Mouse (Mus musculus) neural tube, embryonic 14.5 days (tissue): ENCODE measurements at regions not wholly inside any gene's neighbourhood (a gene's known extent, or its start where the extent isn't known, plus 50 kb on each side); places are given as distances from the start of the nearest gene placed in this dataset.

Experiments
- ATAC-seq: fragments of 200-750 bp; cut with Nextera tagmentation; 2 replicates; pipeline ENCODE4 v1.8.0; 2017; ENCODE audit warnings: low read depth, mild to moderate bottlenecking, moderate TSS enrichment, moderate library complexity
- H3K27ac ChIP-seq: fragments of 300-500 bp; sonication (generic); 2 replicates; pipeline ENCODE4 v1.5.1; 2014; ENCODE audit warnings: low read depth, mild to moderate bottlenecking, control low read depth, low read length, moderate library complexity, mixed read lengths
- H3K27me3 ChIP-seq: fragments of 300-500 bp; sonication (generic); 2 replicates; pipeline ENCODE4 v1.6.1; 2014; ENCODE audit warnings: low read length; ENCODE audit not compliant: control insufficient read depth, insufficient read depth
- H3K36me3 ChIP-seq: fragments of 300-500 bp; sonication (generic); 2 replicates; pipeline ENCODE4 v1.6.1; 2014; ENCODE audit warnings: low read length, mixed read lengths; ENCODE audit not compliant: control insufficient read depth, insufficient read depth
- H3K4me1 ChIP-seq: fragments of 300-500 bp; sonication (generic); 2 replicates; pipeline ENCODE4 v1.6.1; 2014; ENCODE audit warnings: low read length; ENCODE audit not compliant: control insufficient read depth, insufficient read depth
- H3K4me2 ChIP-seq: fragments of 300-500 bp; sonication (generic); 2 replicates; pipeline ENCODE4 v1.6.1; 2014; ENCODE audit warnings: mild to moderate bottlenecking, low read depth, low read length, control low read depth
- H3K4me3 ChIP-seq: fragments of 300-500 bp; sonication (generic); 2 replicates; pipeline ENCODE4 v1.5.1; 2014; ENCODE audit warnings: low read depth, low read length, control low read depth, mixed read lengths
- H3K9ac ChIP-seq: fragments of 300-500 bp; sonication (generic); replicated peaks from 2 replicates; pipeline ENCODE4 v1.6.1; 2014; ENCODE audit warnings: low read depth, mild to moderate bottlenecking, control low read depth, low read length, mixed read lengths
- H3K9me3 ChIP-seq: fragments of 300-500 bp; sonication (generic); 2 replicates; pipeline ENCODE4 v1.6.1; 2016; ENCODE audit warnings: low read length; ENCODE audit not compliant: control insufficient read depth
- WGBS: fragments of 180-500 bp; shearing (Covaris S2); extraction: QIAGEN DNeasy Blood & Tissue Kit; methylation state at CpG from one replicate; pipeline ENCODE4 v1.1.7; 2014; 5-methylcytosine and 5-hydroxymethylcytosine counted together

DNA sequence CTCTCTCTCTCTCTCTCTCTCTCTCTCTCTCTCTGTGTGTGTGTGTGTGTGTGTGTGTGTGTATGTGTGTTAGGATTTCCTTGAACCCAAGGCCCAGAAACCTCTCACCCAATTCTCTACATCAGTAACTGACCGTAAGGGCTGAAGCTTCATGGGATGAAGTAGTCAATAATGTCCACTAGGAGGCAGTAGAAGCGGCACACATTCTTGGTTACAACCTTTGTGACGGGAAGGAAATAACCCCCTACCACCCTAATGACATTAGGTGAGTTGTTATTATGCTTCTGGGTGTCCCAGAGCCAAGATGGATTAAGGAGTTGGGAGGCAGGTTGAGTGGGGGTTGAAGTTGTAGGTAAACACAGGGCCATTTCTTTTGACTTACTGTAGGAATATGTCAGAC lies 55.5 kb upstream of the Itprid1 start:
- Histone ChIP-seq H3K4me1 (no peaks in the 10 kb centered on the region), H3K9ac (no peak overlapping the region), H3K36me3 (no peaks in the 10 kb centered on the region), H3K27ac (no peak overlapping the region), H3K4me3 (no peak overlapping the region), H3K4me2 (no peak overlapping the region), H3K27me3 (no peaks in the 10 kb centered on the region), H3K9me3 (no peaks in the 10 kb centered on the region)
- WGBS: 43% methylated on average over 3 of the region's 3 CpGs
- no peak for ATAC-seq

- H3K4me1 ChIP-seq: no peaks in the 10 kb centered on the region
- H3K4me3 ChIP-seq: no peak overlapping the region
- 92% methylated on average over 5 of the region's 5 CpGs for WGBS
- no peak overlapping the region for H3K4me2 ChIP-seq
- no peaks in the 10 kb centered on the region for H3K36me3 ChIP-seq
- no peak for ATAC-seq
- no peak overlapping the region for H3K9ac ChIP-seq
- no peaks in the 10 kb centered on the region for H3K27me3 ChIP-seq
- H3K27ac ChIP-seq: no peak overlapping the region
- no peaks in the 10 kb centered on the region for H3K9me3 ChIP-seq
These were observed 61.2 kb upstream of the Itprid1 start for GRCm38 (mm10) chr6:55775527-55775926.

DNA sequence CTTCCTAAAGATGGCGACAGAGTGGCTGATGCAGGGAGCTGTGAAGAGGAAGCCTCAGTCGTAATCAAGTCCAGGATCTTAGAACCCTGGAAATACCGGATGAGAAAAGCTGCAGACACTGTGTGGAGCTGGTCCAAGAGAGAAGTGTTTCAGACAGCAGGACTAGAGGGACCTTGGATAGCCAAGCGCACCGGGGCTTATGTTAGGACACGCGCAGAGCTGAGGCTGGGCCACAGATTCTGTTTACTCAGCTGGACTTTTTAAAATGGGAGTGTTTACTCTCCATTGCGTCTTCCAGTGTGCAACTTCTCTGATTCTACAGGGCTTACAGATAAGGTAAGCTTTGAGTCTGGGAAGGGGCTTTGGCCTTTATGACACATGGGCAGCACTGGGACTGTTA lies 66.4 kb upstream of the Itprid1 start:
- Histone ChIP-seq H3K27ac (no peak overlapping the region), H3K9me3 (no peaks in the 10 kb centered on the region), H3K4me3 (no peak overlapping the region)

GRCm38 (mm10) chr6:55755491-55755890 lies 74.4 kb upstream of the Neurod6 start:
- no peaks in the 10 kb centered on the region for H3K36me3 ChIP-seq
- ATAC-seq: no peak
- WGBS: 86% methylated on average over 6 of the region's 6 CpGs

More for the DNA sequence above, 66.4 kb upstream of the Itprid1 start:
- ATAC-seq: no peak
- Histone ChIP-seq H3K36me3 (no peaks in the 10 kb centered on the region), H3K27me3 (no peaks in the 10 kb centered on the region), H3K9ac (no peak overlapping the region), H3K4me1 (no peaks in the 10 kb centered on the region), H3K4me2 (no peak overlapping the region)
- WGBS: 79% methylated on average over 8 of the region's 8 CpGs

DNA sequence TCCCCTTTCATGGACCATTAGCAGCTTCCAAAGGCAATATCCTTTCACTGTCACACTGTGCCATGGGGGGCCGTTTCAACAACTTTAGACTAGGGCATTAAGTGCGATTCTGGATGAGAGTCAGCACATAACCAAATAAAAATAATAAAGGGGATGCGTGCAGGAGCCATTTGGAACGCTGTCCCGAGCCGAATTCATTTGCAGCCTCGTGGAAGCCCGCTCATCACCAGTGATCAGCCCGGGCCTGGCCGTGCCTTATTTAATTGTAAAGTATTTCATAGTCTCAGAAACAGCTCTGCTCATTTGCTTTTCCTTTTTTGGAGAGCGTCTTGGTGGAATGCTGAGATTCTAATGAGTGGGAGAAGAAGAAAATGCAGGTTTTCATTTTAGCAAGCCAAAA lies 69.8 kb upstream of the Neurod6 start:
- H3K36me3 ChIP-seq: no peaks in the 10 kb centered on the region
- ATAC-seq: no peak
- no peak overlapping the region for H3K9ac ChIP-seq
- H3K27me3 ChIP-seq: no peaks in the 10 kb centered on the region
- H3K9me3 ChIP-seq: no peaks in the 10 kb centered on the region
- no peak overlapping the region for H3K4me2 ChIP-seq
- no peak overlapping the region for H3K4me3 ChIP-seq
- 60% methylated on average over 11 of the region's 11 CpGs for WGBS
- no peaks in the 10 kb centered on the region for H3K4me1 ChIP-seq
- H3K27ac ChIP-seq: no peak overlapping the region

More at GRCm38 (mm10) chr6:55755491-55755890, 74.4 kb upstream of the Neurod6 start:
- Histone ChIP-seq H3K27ac (no peak overlapping the region), H3K27me3 (no peaks in the 10 kb centered on the region), H3K9me3 (no peaks in the 10 kb centered on the region), H3K4me2 (no peak overlapping the region), H3K4me1 (no peaks in the 10 kb centered on the region), H3K9ac (no peak overlapping the region), H3K4me3 (no peak overlapping the region)

DNA sequence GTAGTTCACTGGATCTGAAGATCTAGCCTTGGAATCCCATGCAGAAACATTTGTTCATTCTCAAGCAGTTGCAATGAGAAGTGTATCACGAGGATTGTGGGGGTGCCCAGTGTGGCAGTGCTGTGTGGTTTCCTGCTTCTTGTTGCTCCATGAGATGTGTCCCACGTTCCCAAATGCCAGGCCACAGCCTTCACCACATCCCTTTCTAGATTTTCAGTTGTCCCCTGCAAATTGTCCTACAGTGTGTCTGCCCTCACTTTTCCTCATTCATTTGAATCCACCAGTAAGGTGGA lies 64.7 kb upstream of the Neurod6 start:
- Histone ChIP-seq H3K9ac (no peak overlapping the region), H3K36me3 (no peaks in the 10 kb centered on the region), H3K27me3 (no peaks in the 10 kb centered on the region), H3K4me2 (no peak overlapping the region), H3K4me1 (no peaks in the 10 kb centered on the region), H3K9me3 (no peaks in the 10 kb centered on the region), H3K27ac (no peak overlapping the region), H3K4me3 (no peak overlapping the region)
- ATAC-seq: no peak
- 55% methylated on average over 2 of the region's 2 CpGs for WGBS

DNA sequence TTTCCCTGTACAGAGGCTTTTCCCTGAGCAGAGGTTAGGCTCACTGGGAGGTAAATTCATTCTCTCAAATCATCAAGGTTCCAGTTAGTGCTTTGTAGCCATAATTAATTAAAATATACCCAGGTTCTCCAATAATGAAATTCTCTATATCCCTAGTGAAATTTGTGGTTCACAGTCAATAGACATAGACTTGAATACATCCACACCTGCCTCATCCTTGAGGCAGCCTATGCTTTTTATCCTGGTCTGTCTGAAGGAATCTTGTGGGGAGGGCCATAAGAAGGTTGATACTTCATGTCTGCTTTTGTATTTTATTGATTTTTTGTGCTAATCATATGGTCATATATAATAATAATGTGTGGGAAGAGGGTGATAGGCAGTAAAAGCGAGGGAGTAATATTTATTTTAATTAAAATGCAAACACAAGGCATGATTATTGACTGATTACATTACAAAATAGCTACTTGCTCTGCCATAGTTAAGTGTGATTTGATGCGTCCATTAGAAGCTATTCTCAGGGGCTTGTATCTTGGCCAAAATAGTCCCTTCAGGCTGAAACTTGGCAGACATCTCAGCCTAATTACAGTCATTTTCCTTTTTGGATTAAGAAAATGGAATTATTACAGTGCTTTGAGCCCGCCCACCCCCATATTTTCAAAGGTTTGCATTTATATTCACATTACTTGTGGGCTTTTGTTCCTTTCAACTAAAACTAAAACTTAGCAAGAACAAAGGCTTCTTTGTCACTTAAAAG lies 64.2 kb upstream of the Neurod6 start:
- WGBS: 54% methylated on average over 3 of the region's 3 CpGs
- no peaks in the 10 kb centered on the region for H3K27me3 ChIP-seq
- H3K4me2 ChIP-seq: no peak overlapping the region
- H3K4me1 ChIP-seq: no peaks in the 10 kb centered on the region
- no peak overlapping the region for H3K9ac ChIP-seq
- ATAC-seq: peak; percentile 52; the same call in 1 of the 2 replicates
- no peak overlapping the region for H3K4me3 ChIP-seq
- no peaks in the 10 kb centered on the region for H3K36me3 ChIP-seq
- H3K27ac ChIP-seq: no peak overlapping the region
- H3K9me3 ChIP-seq: no peaks in the 10 kb centered on the region

GRCm38 (mm10) chr6:55731301-55731826 lies 50.3 kb upstream of the Neurod6 start:
- Histone ChIP-seq H3K27me3 (no peaks in the 10 kb centered on the region), H3K27ac (no peak overlapping the region), H3K4me2 (no peak overlapping the region), H3K4me3 (no peak overlapping the region), H3K36me3 (no peaks in the 10 kb centered on the region), H3K4me1 (no peaks in the 10 kb centered on the region), H3K9ac (no peak overlapping the region), H3K9me3 (no peaks in the 10 kb centered on the region)
- no peak for ATAC-seq
- 90% methylated on average over 5 of the region's 5 CpGs for WGBS
